Mouse (Mus musculus) embryonic facial prominence, embryonic 13.5 days (tissue): ENCODE data around the gene Slf2. TPM values are rescaled to one million over a fixed set of nuclear protein-coding genes. Genes with fewer than 3 reads are reported as not detected.

Source experiments
- ATAC-seq: fragments of 200-750 bp; cut with Nextera tagmentation; 2 replicates; pipeline ENCODE4 v1.8.0; 2017; ENCODE audit warnings: low read depth; ENCODE audit not compliant: insufficient number of reproducible peaks, insufficient read depth, low FRiP score, low TSS enrichment
- H3K27ac ChIP-seq: fragments of 300-500 bp; sonication (generic); 2 replicates; pipeline ENCODE4 v1.5.1; 2015; ENCODE audit warnings: moderate library complexity, mild to moderate bottlenecking, inconsistent platforms
- H3K27me3 ChIP-seq: fragments of 300-500 bp; sonication (generic); 2 replicates; pipeline ENCODE4 v1.6.1; 2015; ENCODE audit warnings: mild to moderate bottlenecking, inconsistent platforms
- H3K36me3 ChIP-seq: fragments of 300-500 bp; sonication (generic); 2 replicates; pipeline ENCODE4 v1.6.1; 2015; ENCODE audit warnings: mild to moderate bottlenecking, inconsistent platforms
- H3K4me1 ChIP-seq: fragments of 300-500 bp; sonication (generic); 2 replicates; pipeline ENCODE4 v1.6.1; 2015; ENCODE audit warnings: inconsistent platforms
- H3K4me2 ChIP-seq: fragments of 300-500 bp; sonication (generic); 2 replicates; pipeline ENCODE4 v1.6.1; 2015; ENCODE audit warnings: moderate library complexity, mild to moderate bottlenecking, inconsistent platforms
- H3K4me3 ChIP-seq: fragments of 300-500 bp; sonication (generic); 2 replicates; pipeline ENCODE4 v1.5.1; 2015; ENCODE audit warnings: mild to moderate bottlenecking, inconsistent platforms
- H3K9ac ChIP-seq: fragments of 300-500 bp; sonication (generic); 2 replicates; pipeline ENCODE4 v1.6.1; 2015; ENCODE audit warnings: mild to moderate bottlenecking, inconsistent platforms
- H3K9me3 ChIP-seq: fragments of 300-500 bp; sonication (generic); 2 replicates; pipeline ENCODE4 v1.6.1; 2016; ENCODE audit warnings: inconsistent platforms
- WGBS: fragments of 180-500 bp; shearing (Covaris S2); methylation state at CpG from one replicate; pipeline ENCODE4 v1.1.7; 2015; ENCODE audit warnings: mixed read lengths; 5-methylcytosine and 5-hydroxymethylcytosine counted together
- polyA plus RNA-seq: library from polyadenylated mRNA; unstranded; fragments of >200 nt; fragmentation: Nextera tagmentation; extraction: Ambion mirVana; gene quantifications from 2 replicates; pipeline ENCODE4 v1.2.1, GENCODE M21; 2015

Gene Slf2
- polyA plus RNA-seq, 1 experiment from 2014 or later: 30.2 TPM

DNA sequence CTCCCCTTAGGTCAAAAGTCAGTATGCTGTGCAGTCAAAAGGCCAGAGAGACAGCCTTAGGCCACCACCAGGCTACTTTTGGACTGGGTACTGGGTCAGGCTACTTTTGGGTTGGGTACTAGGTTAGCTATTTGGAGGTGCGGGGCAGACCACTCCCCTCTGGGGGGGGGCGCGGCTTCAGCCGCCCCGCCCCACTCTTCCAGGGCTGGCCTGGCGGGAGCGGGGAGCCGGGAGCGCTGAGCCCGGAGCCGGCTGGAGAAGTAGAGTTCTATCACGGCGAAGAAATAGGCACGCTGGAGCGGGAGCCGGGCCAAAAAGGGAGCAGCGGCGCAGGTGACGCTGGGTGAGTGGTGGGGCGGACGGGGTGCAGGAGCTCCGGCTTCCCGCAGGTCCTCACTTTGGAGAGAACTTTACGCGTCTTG, 84.0 kb downstream of the Slf2 start:
- no peaks in the 10 kb centered on the region for H3K9me3 ChIP-seq
- H3K36me3 ChIP-seq: peaks cover 24% of the 10 kb centered on the region
- peak overlapping the region; percentile 99 for H3K27ac ChIP-seq
- H3K4me2 ChIP-seq: peak overlapping the region; percentile 94
- ATAC-seq: 0 out of 2 replicates have a peak, but pooled peaks have one; percentile 5
- peak overlapping the region; percentile 77 for H3K9ac ChIP-seq
- H3K4me1 ChIP-seq: peaks cover 59% of the 10 kb centered on the region
- WGBS: 0% methylated on average over 25 of the region's 25 CpGs
- no peaks in the 10 kb centered on the region for H3K27me3 ChIP-seq
- H3K4me3 ChIP-seq: peak overlapping the region; percentile 71

GRCm38 (mm10) chr19:45015518-45016281, 84.7 kb downstream of the Slf2 start:
- Histone ChIP-seq H3K27ac (peak overlapping the region; percentile 99), H3K4me1 (peaks cover 66% of the 10 kb centered on the region), H3K27me3 (no peaks in the 10 kb centered on the region), H3K36me3 (peaks cover 17% of the 10 kb centered on the region), H3K9ac (peak overlapping the region; percentile 77), H3K4me3 (peak overlapping the region; percentile 71), H3K4me2 (peak overlapping the region; percentile 94), H3K9me3 (no peaks in the 10 kb centered on the region)
- WGBS: under 1% methylated on average over 34 of the region's 34 CpGs
- 0 out of 2 replicates have a peak, but pooled peaks have one; percentile 5 for ATAC-seq

DNA sequence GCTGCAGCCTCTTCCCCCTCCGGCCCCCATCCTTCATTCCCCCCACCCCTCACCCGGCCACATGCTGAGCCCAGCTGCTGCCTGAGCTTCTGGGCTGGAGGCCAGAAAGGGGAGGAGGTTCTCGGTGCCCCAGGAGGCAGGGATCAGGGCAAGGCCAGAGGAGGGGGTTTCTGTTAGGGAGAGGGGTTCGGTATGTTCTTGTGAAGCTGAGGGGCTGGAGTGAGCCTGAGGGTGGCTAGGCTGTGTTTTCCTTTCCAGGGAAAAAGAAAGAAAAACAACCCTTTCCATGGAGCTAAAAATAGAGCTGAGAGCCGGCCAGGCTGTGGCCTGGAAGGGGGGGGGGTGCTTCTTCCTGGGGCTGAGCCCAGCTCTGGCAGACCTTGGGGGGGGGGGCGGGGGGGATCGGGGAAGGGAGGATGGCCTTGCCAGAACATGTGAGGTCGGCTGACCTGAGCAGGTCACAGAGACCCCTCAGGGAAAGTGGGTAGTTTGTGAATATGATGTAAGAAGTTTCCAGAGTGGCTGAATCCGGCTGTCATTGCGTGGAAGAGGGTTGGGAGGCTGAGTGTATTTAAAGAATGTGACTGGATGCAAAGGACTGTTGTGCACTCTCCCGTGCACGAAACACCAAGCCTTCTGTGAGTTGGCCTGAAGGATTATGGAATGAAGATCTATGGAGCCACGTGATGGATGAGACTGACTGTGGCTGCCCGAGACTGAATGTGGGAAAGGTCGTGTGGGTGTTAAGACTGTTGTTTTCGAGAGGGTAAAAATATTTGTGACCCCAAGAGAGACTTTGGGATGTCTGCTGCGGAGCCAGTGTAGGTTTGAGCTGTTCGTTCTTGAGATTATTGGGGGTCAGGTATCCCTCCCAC, 85.6 kb downstream of the Slf2 start:
- H3K27ac ChIP-seq: peak overlapping the region; percentile 99
- under 1% methylated on average over 16 of the region's 18 CpGs for WGBS

DNA sequence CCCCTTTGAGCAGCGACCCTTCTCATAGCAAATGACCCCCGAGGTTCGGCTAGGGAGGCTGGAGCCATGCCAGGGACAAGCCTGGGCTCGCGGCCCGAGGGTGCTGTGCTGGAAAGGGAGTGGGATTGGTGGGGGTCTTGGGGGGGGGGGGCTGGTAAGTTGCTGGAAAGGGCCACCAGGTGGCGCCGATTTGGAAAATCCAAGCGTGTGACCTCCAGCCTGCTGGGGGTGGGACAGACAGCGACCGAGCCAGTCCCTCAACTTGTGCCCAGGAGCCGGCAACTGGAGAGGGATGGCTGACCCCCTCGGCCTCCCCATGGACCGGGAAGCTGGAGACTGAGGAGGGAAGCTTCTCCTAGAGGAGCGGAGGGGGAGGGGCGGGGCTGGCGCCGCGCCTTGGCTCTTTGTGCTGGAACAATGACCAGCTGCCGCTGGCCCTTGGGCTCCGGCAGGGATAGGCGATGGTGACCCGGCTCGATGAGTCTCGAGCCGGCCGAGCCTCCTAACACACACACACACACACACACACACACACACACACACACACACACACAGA, 86.3 kb downstream of the Slf2 start:
- H3K27ac ChIP-seq: peak overlapping the region; percentile 99
- no peak for ATAC-seq
- peaks cover 14% of the 10 kb centered on the region for H3K36me3 ChIP-seq
- H3K4me3 ChIP-seq: peak overlapping the region; percentile 71
- peaks cover 75% of the 10 kb centered on the region for H3K4me1 ChIP-seq
- no peaks in the 10 kb centered on the region for H3K27me3 ChIP-seq
- peak overlapping the region; percentile 94 for H3K9ac ChIP-seq
- under 1% methylated on average over 27 of the region's 27 CpGs for WGBS
- peak overlapping the region; percentile 94 for H3K4me2 ChIP-seq
- no peaks in the 10 kb centered on the region for H3K9me3 ChIP-seq

More for the DNA sequence above, 85.6 kb downstream of the Slf2 start:
- Histone ChIP-seq H3K27me3 (no peaks in the 10 kb centered on the region), H3K36me3 (peaks cover 16% of the 10 kb centered on the region), H3K9ac (peak overlapping the region; percentile 77), H3K4me3 (peak overlapping the region; percentile 71), H3K9me3 (no peaks in the 10 kb centered on the region), H3K4me1 (peaks cover 75% of the 10 kb centered on the region), H3K4me2 (peak overlapping the region; percentile 94)
- peak; percentile 61 for ATAC-seq

DNA sequence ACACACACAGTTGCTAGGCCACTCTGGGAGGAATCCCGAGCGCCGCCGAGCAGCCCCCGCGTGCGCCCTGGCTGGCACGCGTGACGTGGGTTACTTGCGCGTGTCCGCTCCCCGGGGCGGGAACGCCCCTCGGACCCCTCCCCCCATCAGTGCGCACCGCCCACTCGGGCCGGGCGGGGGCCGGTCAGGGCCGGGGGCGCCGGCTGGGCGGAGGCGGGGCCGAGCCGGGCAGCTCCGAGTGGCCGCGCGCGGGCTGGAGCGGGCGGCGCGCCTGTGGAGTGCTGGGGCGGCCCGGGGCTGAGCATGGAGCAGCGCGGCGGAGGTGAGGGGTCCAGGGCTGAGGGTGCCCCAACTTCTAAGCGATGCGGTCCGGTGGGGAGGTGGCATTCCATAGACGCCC, 87.0 kb downstream of the Slf2 start:
- Histone ChIP-seq H3K4me2 (peak overlapping the region; percentile 94), H3K27ac (peak overlapping the region; percentile 99), H3K9me3 (no peaks in the 10 kb centered on the region), H3K4me3 (peak overlapping the region; percentile 71), H3K27me3 (no peaks in the 10 kb centered on the region), H3K4me1 (peaks cover 69% of the 10 kb centered on the region), H3K36me3 (peaks cover 19% of the 10 kb centered on the region), H3K9ac (peak overlapping the region; percentile 94)
- WGBS: under 1% methylated on average over 48 of the region's 48 CpGs
- peak; percentile 60 for ATAC-seq

DNA sequence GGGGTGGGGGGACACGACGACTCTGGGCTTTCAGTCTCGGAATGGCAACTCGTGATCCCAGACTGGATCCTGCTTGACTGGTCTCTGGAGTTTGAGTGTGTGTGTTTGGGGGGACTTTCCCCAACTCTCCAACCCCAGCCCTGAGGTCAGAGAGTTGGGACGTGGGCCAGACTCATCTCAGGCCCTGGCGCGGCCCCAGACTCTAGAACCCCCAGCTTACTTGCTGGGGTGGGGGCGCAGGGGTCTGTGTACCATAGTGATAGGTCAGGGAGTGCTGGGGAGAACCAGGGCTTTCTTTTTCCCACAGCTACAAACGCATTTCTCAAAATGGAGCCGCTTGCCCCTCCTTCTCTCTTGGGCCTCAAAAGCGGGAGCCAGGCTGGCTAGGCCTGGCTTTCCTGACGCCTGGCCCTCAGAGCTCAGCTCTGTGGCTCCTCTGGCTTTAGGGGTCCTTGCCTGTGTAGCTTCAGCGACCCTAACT, 87.4 kb downstream of the Slf2 start:
- WGBS: under 1% methylated on average over 11 of the region's 13 CpGs
- peaks cover 64% of the 10 kb centered on the region for H3K4me1 ChIP-seq
- no peaks in the 10 kb centered on the region for H3K9me3 ChIP-seq
- peaks cover 22% of the 10 kb centered on the region for H3K36me3 ChIP-seq
- H3K27me3 ChIP-seq: no peaks in the 10 kb centered on the region
- ATAC-seq: no peak
- H3K4me3 ChIP-seq: peak overlapping the region; percentile 71
- peak overlapping the region; percentile 94 for H3K9ac ChIP-seq
- peak overlapping the region; percentile 99 for H3K27ac ChIP-seq
- H3K4me2 ChIP-seq: peak overlapping the region; percentile 94

DNA sequence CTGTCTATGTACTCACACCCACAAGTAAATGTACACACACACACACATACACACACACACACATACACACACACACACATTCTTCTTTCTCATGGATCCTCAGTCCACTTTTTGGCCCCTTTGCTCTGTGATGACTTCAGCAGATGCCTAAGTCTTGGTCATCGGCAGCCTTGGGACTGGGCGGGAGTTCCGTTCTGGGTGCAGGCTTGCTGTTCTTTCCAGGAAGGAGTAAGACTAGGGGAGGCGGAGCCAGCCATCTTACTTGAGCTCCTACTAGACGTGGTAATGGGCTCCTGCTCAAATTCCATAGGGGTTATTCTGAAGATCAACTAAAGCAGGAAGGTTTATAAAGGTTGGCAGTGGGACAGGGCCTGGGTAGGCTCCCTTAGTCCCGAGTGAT, 89.4 kb downstream of the Slf2 start:
- Histone ChIP-seq H3K27me3 (no peaks in the 10 kb centered on the region), H3K9ac (peak overlapping the region; percentile 52), H3K4me3 (0 out of 2 replicates have a peak overlapping the region, but pooled peaks have one; percentile 5), H3K36me3 (peaks cover 40% of the 10 kb centered on the region), H3K27ac (no peak overlapping the region), H3K4me2 (peak overlapping the region; percentile 38), H3K4me1 (peaks cover 47% of the 10 kb centered on the region), H3K9me3 (no peaks in the 10 kb centered on the region)
- ATAC-seq: no peak
- 52% methylated on average over 6 of the region's 6 CpGs for WGBS

DNA sequence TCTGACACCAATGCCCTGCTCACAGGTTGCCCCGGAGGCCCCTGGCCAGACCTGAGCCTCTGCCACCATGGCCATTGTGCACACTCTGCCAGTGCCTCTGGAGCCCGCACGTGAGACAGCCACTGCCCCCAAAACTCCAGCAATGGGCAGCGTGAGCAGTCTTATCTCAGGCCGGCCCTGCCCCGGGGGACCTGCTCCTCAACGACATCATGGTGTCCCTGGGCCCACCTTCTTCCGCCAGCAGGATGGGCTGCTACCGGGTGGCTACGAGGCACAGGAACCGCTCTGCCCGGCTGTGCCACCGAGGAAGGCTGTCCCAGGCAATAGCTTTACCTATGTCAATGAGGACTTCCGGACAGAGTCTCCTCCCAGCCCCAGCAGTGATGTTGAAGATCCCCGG, 90.4 kb downstream of the Slf2 start:
- no peaks in the 10 kb centered on the region for H3K27me3 ChIP-seq
- H3K4me1 ChIP-seq: peaks cover 48% of the 10 kb centered on the region
- ATAC-seq: no peak
- H3K4me2 ChIP-seq: peak overlapping the region; percentile 16; the same call in 1 of the 2 replicates
- H3K9me3 ChIP-seq: no peaks in the 10 kb centered on the region
- peak overlapping the region; percentile 3; the same call in 1 of the 2 replicates for H3K4me3 ChIP-seq
- peaks cover 50% of the 10 kb centered on the region for H3K36me3 ChIP-seq
- peak overlapping the region; percentile 52 for H3K9ac ChIP-seq
- H3K27ac ChIP-seq: peak overlapping the region; percentile 11; the same call in 1 of the 2 replicates
- WGBS: 89% methylated on average over 15 of the region's 15 CpGs

GRCm38 (mm10) chr19:45023993-45024392, 93.0 kb downstream of the Slf2 start:
- no peaks in the 10 kb centered on the region for H3K9me3 ChIP-seq
- no peak overlapping the region for H3K4me2 ChIP-seq
- peaks cover 75% of the 10 kb centered on the region for H3K36me3 ChIP-seq
- H3K9ac ChIP-seq: no peak overlapping the region
- no peak for ATAC-seq
- peaks cover 48% of the 10 kb centered on the region for H3K4me1 ChIP-seq
- 88% methylated on average over 11 of the region's 11 CpGs for WGBS
- no peaks in the 10 kb centered on the region for H3K27me3 ChIP-seq
- no peak overlapping the region for H3K4me3 ChIP-seq
- no peak overlapping the region for H3K27ac ChIP-seq

DNA sequence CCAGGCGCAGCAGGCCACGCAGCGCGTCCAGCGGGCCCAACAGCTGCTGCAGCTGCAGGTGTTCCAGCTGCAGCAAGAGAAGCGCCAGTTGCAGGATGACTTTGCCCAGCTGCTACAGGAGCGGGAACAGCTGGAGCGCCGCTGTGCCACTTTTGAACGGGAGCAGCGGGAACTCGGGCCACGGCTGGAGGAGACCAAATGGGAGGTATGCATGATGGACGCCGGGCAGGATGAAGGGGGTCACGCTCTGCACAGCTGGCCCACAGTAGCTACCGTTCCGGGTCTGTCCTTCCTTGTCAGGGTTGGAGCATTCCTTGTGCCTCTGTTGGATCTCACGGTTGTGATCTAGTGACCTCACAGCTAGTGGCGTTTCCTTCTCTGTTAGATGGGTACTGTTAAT, 93.8 kb downstream of the Slf2 start:
- Histone ChIP-seq H3K4me3 (no peak overlapping the region), H3K27ac (no peak overlapping the region), H3K9ac (no peak overlapping the region), H3K36me3 (peaks cover 76% of the 10 kb centered on the region), H3K27me3 (no peaks in the 10 kb centered on the region), H3K4me2 (no peak overlapping the region), H3K9me3 (no peaks in the 10 kb centered on the region), H3K4me1 (peaks cover 40% of the 10 kb centered on the region)
- no peak for ATAC-seq
- 91% methylated on average over 20 of the region's 20 CpGs for WGBS

DNA sequence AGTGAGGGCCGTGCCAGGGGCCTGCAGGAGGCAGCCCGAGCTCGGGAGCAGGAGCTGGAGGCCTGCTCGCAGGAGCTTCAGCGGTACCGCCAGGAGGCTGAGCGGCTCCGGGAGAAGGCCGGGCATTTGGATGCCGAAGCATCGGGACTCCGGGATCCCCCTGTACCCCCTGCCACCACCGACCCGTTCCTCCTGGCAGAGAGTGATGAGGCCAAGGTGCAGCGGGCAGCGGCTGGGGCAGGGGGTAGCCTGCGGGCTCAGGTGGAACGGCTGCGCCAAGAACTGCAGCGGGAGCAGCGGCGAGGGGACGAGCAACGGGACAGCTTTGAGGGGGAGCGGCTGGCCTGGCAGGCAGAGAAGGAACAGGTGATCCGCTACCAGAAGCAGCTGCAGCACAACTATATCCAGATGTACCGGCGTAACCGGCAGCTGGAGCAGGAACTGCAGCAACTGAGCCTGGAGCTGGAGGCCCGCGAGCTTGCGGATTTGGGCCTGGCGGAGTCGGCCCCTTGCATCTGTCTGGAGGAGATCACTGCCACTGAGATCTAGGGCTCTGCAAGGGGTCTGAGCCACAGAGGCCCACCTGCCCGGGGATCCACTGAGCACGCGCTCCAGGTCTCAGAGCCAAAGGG, 95.1 kb downstream of the Slf2 start:
- Histone ChIP-seq H3K4me1 (peaks cover 33% of the 10 kb centered on the region), H3K36me3 (peaks cover 73% of the 10 kb centered on the region)
- 67% methylated on average over 37 of the region's 37 CpGs for WGBS

More for the DNA sequence above, 95.1 kb downstream of the Slf2 start:
- Histone ChIP-seq H3K4me2 (no peak overlapping the region), H3K9me3 (no peaks in the 10 kb centered on the region), H3K4me3 (no peak overlapping the region), H3K27me3 (no peaks in the 10 kb centered on the region), H3K27ac (peak overlapping the region; percentile 39; the same call in 1 of the 2 replicates), H3K9ac (peak overlapping the region; percentile 21; the same call in 1 of the 2 replicates)
- no peak for ATAC-seq
